Mouse (Mus musculus): ENCODE measurements around the gene Ager. TPM values are rescaled to one million over a fixed set of nuclear protein-coding genes. Genes with fewer than 3 reads are reported as not detected.
A peak's percentile ranks its signal among the peaks of the same experiment; 100 is the strongest.

The Ager gene
- total and polyA plus RNA-seq, 3 experiments = 2.1 to 6.5 (median 2.2) TPM

DNA sequence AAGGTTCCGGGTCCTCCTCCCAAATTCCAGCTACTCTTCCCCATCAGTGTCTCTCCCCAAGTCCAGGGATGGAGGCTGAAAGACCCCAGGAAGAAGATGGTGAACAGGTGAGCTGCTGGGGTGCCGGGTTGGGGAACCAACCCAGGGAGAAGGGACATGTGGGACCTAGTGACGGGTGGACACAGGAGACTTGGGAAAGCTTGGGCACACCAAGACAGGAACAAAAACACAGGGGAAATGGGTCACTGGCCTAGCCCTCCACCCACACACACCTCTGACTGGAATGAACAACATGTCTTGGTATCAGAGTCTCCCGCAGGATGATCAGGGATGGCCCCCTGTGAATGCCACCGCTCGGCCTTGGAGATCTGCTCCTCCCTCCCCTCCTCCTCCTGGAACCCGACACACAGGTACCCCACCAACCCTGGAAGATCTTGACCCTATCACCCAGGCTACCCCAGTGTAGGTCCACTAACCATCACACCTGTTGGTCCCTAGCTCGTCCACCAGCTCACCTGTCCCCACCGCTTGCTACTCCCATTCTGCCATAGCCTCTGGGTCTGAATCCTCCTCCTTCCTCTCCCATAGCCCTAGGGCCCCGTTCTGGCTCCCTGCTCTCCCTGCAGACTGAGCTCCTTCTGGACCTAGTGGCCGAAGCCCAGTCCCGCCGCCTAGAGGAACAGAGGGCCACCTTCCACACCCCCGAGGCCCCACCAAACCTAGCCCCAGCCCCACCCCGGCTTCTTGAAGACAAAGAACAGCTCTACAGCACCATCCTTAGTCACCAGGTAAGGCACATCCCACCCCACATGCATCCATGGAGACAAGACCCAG is 7.3 kb upstream of the Ager start:
- ATAC-seq (ENCODE audit: extremely low read depth, insufficient number of reproducible peaks, low FRiP score, poor library complexity, severe bottlenecking) (no peak), DNase-seq (ENCODE audit: low spot score) (no peak)
- Histone ChIP-seq H3K4me3 (ENCODE audit: low read depth, low read length) (peak overlapping the region; percentile 74), H3K27me3 (ENCODE audit: insufficient read depth, low read length) (no peaks in the 10 kb centered on the region), H3K4me1 (ENCODE audit: insufficient read depth, low read depth, low read length) (peaks cover 75% of the 10 kb centered on the region), H3K36me3 (replicated peaks) (peaks cover 30% of the 10 kb centered on the region), H3K9me3 (replicated peaks) (no peaks in the 10 kb centered on the region)
- no peak for TF ChIP-seq TAL1 (conservative IDR thresholded peaks at IDR 0.05; ENCODE audit: low read depth, low read length)
- TF ChIP-seq CTCF (IDR thresholded peaks at IDR 0.05; ENCODE audit: low read depth, low read length) = no peak
- no peak for TF ChIP-seq POLR2AphosphoS5 (IDR thresholded peaks at IDR 0.05; ENCODE audit: insufficient replicate concordance, low read depth, low read length)
- no peak for TF ChIP-seq GATA1 (IDR thresholded peaks at IDR 0.05; ENCODE audit: borderline replicate concordance, low read length)
- TF ChIP-seq GATA2 (IDR thresholded peaks at IDR 0.05; ENCODE audit: borderline replicate concordance, low read depth, low read length) = no peak

GRCm38 (mm10) chr17:34591029-34591993 is 6.4 kb upstream of the Ager start, which contains the start of gene Pbx2:
Gene Pbx2 (plus strand): TSS chr17:34591266.
- H3K4me3 ChIP-seq (ENCODE audit: low read depth, low read length) = peak within 1 kb of the TSS; percentile 74
- H3K36me3 ChIP-seq (replicated peaks) = peaks cover 39% of the 10 kb centered on the region
- TF ChIP-seq POLR2AphosphoS5 (IDR thresholded peaks at IDR 0.05; ENCODE audit: insufficient replicate concordance, low read depth, low read length) (no peak), CTCF (IDR thresholded peaks at IDR 0.05; ENCODE audit: low read depth, low read length) (no peak), GATA2 (IDR thresholded peaks at IDR 0.05; ENCODE audit: borderline replicate concordance, low read depth, low read length) (no peak), GATA1 (IDR thresholded peaks at IDR 0.05; ENCODE audit: borderline replicate concordance, low read length) (no peak), TAL1 (conservative IDR thresholded peaks at IDR 0.05; ENCODE audit: low read depth, low read length) (no peak)
- H3K4me1 ChIP-seq (ENCODE audit: insufficient read depth, low read depth, low read length) = peaks cover 82% of the 10 kb centered on the region
- H3K27me3 ChIP-seq (ENCODE audit: insufficient read depth, low read length) = no peaks in the 10 kb centered on the region
- no peaks in the 10 kb centered on the region for H3K9me3 ChIP-seq (replicated peaks)
- ATAC-seq (ENCODE audit: extremely low read depth, insufficient number of reproducible peaks, low FRiP score, poor library complexity, severe bottlenecking) = 0 out of 2 replicates have a peak, but pooled peaks have one; percentile 16
- DNase-seq (ENCODE audit: low spot score) = peak; percentile 62

DNA sequence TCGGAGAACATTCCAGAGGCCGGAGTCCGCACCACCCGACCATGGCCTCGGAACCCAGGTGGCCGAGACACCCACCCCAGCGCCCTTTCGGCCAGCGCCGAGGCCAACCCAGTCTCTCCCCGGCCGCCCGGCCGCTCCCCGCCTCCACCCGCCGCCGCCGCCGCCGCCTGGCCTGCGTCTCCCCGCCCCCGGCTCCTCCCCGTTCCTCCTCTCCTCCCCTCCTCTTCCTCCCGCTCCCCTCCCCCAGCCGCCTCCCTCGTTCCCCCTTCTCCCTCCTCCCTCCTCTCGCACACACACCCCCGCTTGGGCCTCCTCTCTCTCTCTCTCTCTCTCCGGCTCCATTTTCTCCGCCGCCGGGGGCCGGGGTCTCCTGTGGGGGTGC is 5.7 kb upstream of the Ager start:
- DNase-seq (ENCODE audit: low spot score) = peak; percentile 83
- peaks cover 45% of the 10 kb centered on the region for H3K36me3 ChIP-seq (replicated peaks)
- peak; percentile 40; the same call in 1 of the 2 replicates for ATAC-seq (ENCODE audit: extremely low read depth, insufficient number of reproducible peaks, low FRiP score, poor library complexity, severe bottlenecking)
- TF ChIP-seq GATA2 (IDR thresholded peaks at IDR 0.05; ENCODE audit: borderline replicate concordance, low read depth, low read length) = no peak
- TF ChIP-seq CTCF (IDR thresholded peaks at IDR 0.05; ENCODE audit: low read depth, low read length) = no peak
- no peak for TF ChIP-seq GATA1 (IDR thresholded peaks at IDR 0.05; ENCODE audit: borderline replicate concordance, low read length)
- TF ChIP-seq POLR2AphosphoS5 (IDR thresholded peaks at IDR 0.05; ENCODE audit: insufficient replicate concordance, low read depth, low read length) = no peak
- TF ChIP-seq TAL1 (conservative IDR thresholded peaks at IDR 0.05; ENCODE audit: low read depth, low read length) = no peak
- H3K4me1 ChIP-seq (ENCODE audit: insufficient read depth, low read depth, low read length) = peaks cover 81% of the 10 kb centered on the region
- no peaks in the 10 kb centered on the region for H3K9me3 ChIP-seq (replicated peaks)
- no peaks in the 10 kb centered on the region for H3K27me3 ChIP-seq (ENCODE audit: insufficient read depth, low read length)
- H3K4me3 ChIP-seq (ENCODE audit: low read depth, low read length) = peak overlapping the region; percentile 74

GRCm38 (mm10) chr17:34592581-34593549 is 4.8 kb upstream of the Ager start:
- DNase-seq (ENCODE audit: low spot score) (no peak), ATAC-seq (ENCODE audit: extremely low read depth, insufficient number of reproducible peaks, low FRiP score, poor library complexity, severe bottlenecking) (no peak)
- H3K27me3 ChIP-seq (ENCODE audit: insufficient read depth, low read length) = no peaks in the 10 kb centered on the region
- peaks cover 49% of the 10 kb centered on the region for H3K36me3 ChIP-seq (replicated peaks)
- H3K4me1 ChIP-seq (ENCODE audit: insufficient read depth, low read depth, low read length) = peaks cover 86% of the 10 kb centered on the region
- TF ChIP-seq GATA1 (IDR thresholded peaks at IDR 0.05; ENCODE audit: borderline replicate concordance, low read length) = no peak
- TF ChIP-seq TAL1 (conservative IDR thresholded peaks at IDR 0.05; ENCODE audit: low read depth, low read length) = no peak
- TF ChIP-seq POLR2AphosphoS5 (IDR thresholded peaks at IDR 0.05; ENCODE audit: insufficient replicate concordance, low read depth, low read length) = no peak
- no peak for TF ChIP-seq CTCF (IDR thresholded peaks at IDR 0.05; ENCODE audit: low read depth, low read length)
- no peak for TF ChIP-seq GATA2 (IDR thresholded peaks at IDR 0.05; ENCODE audit: borderline replicate concordance, low read depth, low read length)
- H3K4me3 ChIP-seq (ENCODE audit: low read depth, low read length) = peak overlapping the region; percentile 74
- no peaks in the 10 kb centered on the region for H3K9me3 ChIP-seq (replicated peaks)

GRCm38 (mm10) chr17:34593752-34594525 is 3.7 kb upstream of the Ager start:
- Histone ChIP-seq H3K4me1 (ENCODE audit: insufficient read depth, low read depth, low read length) (peaks cover 84% of the 10 kb centered on the region), H3K36me3 (replicated peaks) (peaks cover 56% of the 10 kb centered on the region), H3K27me3 (ENCODE audit: insufficient read depth, low read length) (no peaks in the 10 kb centered on the region), H3K4me3 (ENCODE audit: low read depth, low read length) (peak overlapping the region; percentile 74; the same call in 1 of the 2 replicates), H3K9me3 (replicated peaks) (no peaks in the 10 kb centered on the region)
- no peak for DNase-seq (ENCODE audit: low spot score)
- TF ChIP-seq POLR2AphosphoS5 (IDR thresholded peaks at IDR 0.05; ENCODE audit: insufficient replicate concordance, low read depth, low read length) (no peak), GATA1 (IDR thresholded peaks at IDR 0.05; ENCODE audit: borderline replicate concordance, low read length) (no peak), CTCF (IDR thresholded peaks at IDR 0.05; ENCODE audit: low read depth, low read length) (no peak), TAL1 (conservative IDR thresholded peaks at IDR 0.05; ENCODE audit: low read depth, low read length) (no peak), GATA2 (IDR thresholded peaks at IDR 0.05; ENCODE audit: borderline replicate concordance, low read depth, low read length) (no peak)
- ATAC-seq (ENCODE audit: extremely low read depth, insufficient number of reproducible peaks, low FRiP score, poor library complexity, severe bottlenecking) = no peak
